Mouse (Mus musculus) kidney, adult 2 months (tissue): ENCODE measurements around the gene Ptprm.

Experiments
- CTCF ChIP-seq: fragments of 200-500 bp; conservative IDR thresholded peaks from 2 replicates; pipeline ENCODE4 v1.5.1; 2011; ENCODE audit warnings: low read depth, mild to moderate bottlenecking, control low read depth, low read length, moderate library complexity, mixed read lengths; ENCODE audit not compliant: insufficient read depth, insufficient read length
- POLR2A ChIP-seq: fragments of 200-500 bp; IDR thresholded peaks from one replicate; pipeline ENCODE4 v1.6.1; 2011; ENCODE audit warnings: low read depth, low read length, control low read depth

DNA sequence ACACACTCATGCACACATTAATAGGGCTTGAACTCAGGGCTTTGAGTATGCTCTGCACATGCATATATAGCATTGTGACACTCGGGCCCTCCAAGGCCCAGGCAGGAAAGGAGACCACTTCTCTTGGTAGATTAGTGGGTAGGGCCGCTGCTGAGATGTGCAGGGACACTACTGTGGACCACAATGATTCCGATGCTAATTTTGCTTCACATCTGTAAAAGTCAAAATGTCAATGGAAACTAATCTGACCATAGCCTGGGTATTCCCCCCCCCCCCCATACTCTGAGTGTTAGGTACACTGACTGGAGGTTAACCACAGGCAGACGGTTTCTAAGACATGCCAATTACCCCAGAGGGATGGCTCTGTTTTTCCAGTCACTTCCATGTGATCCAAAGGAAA is 2.9 kb upstream of the Ptprm start:
- no peak for TF ChIP-seq CTCF
- TF ChIP-seq POLR2A: no peak
